Mouse (Mus musculus) heart, postnatal 0 days (tissue): ENCODE results near the gene Tbxa2r.

Experiments used
- CTCF ChIP-seq: IDR thresholded peaks from 2 replicates; pipeline ENCODE4 v1.5.1; 2016; ENCODE audit warnings: antibody characterized with exemption, control low read depth, low read depth
- EP300 ChIP-seq: IDR thresholded peaks from 2 replicates; pipeline ENCODE4 v1.6.1; 2016; ENCODE audit warnings: antibody characterized with exemption, low read depth

DNA sequence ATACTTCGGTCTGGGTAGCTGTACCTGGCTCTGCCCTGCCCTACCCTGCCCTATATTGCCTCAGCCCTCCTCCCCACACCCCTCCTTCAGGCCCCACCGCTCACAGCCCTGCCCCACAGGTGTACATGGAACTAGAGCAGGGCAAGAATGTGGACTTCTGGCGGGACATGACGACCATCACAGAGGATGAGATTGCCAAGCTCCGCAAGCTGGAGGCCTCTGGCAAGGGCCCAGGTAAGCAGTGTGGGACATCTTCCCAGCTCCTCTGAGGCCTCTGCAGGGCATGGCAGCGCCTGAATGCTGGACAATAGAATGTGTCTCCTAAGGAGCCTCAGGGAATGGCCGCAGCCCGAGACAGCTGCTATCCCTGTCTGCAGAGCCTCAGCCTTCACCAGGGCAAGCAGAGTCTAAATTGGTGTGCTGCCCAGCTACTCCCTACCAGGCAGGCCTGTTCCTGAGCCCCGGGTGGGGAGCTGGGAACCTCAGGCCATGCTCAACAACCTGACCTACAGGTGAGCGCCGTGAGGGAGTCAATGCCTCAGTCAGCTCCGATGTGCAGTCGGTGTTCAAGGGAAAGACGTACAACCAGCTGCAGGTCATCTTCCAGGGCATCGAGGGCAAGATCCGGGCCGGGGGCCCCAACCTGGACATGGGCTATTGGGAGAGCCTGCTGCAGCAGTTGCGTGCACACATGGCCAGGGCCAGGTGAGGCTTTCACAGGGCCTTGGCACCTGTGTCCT is 4.6 kb upstream of the Tbxa2r start:
- TF ChIP-seq EP300 (no peak), CTCF (no peak)
